Mouse (Mus musculus) liver, embryonic 15.5 days (tissue): ENCODE results near the gene Grm2. TPM values are rescaled to one million over a fixed set of nuclear protein-coding genes. Genes with fewer than 3 reads are reported as not detected.
"Not testable (repeated sequence)": the region's sequence is repeated elsewhere in the genome, so short reads cannot be mapped to it uniquely, and the experiment has no call there.

Experiments used
- ATAC-seq: fragments of 200-750 bp; cut with Nextera tagmentation; 2 replicates; pipeline ENCODE4 v1.8.0; 2017; ENCODE audit warnings: moderate number of reproducible peaks, mild to moderate bottlenecking, moderate library complexity; ENCODE audit not compliant: insufficient read depth
- H3K27ac ChIP-seq: fragments of 300-500 bp; sonication (generic); replicated peaks from 2 replicates; pipeline ENCODE4 v1.5.1; 2015; ENCODE audit warnings: mild to moderate bottlenecking, inconsistent platforms
- H3K27me3 ChIP-seq: fragments of 300-500 bp; sonication (generic); 2 replicates; pipeline ENCODE4 v1.6.1; 2015; ENCODE audit warnings: mild to moderate bottlenecking, inconsistent platforms
- H3K36me3 ChIP-seq: fragments of 300-500 bp; sonication (generic); replicated peaks from 2 replicates; pipeline ENCODE4 v1.6.1; 2015; ENCODE audit warnings: moderate library complexity, mild to moderate bottlenecking, inconsistent platforms
- H3K4me1 ChIP-seq: fragments of 300-500 bp; sonication (generic); replicated peaks from 2 replicates; pipeline ENCODE4 v1.6.1; 2015; ENCODE audit warnings: inconsistent platforms
- H3K4me2 ChIP-seq: fragments of 300-500 bp; sonication (generic); 2 replicates; pipeline ENCODE4 v1.6.1; 2015; ENCODE audit warnings: moderate library complexity, mild to moderate bottlenecking, inconsistent platforms
- H3K4me3 ChIP-seq: fragments of 300-500 bp; sonication (generic); replicated peaks from 2 replicates; pipeline ENCODE4 v1.5.1; 2015; ENCODE audit warnings: mild to moderate bottlenecking, inconsistent platforms
- H3K9ac ChIP-seq: fragments of 300-500 bp; sonication (generic); 2 replicates; pipeline ENCODE4 v1.6.1; 2015; ENCODE audit warnings: moderate library complexity, mild to moderate bottlenecking, inconsistent platforms
- H3K9me3 ChIP-seq: fragments of 300-500 bp; sonication (generic); replicated peaks from 2 replicates; pipeline ENCODE4 v1.6.1; 2016; ENCODE audit warnings: inconsistent platforms
- WGBS: fragments of 180-500 bp; shearing (Covaris S2); methylation state at CpG from one replicate; pipeline ENCODE4 v1.1.7; 2015; ENCODE audit warnings: mixed read lengths; ENCODE audit not compliant: insufficient replicate concordance; 5-methylcytosine and 5-hydroxymethylcytosine counted together
- polyA plus RNA-seq: library from polyadenylated mRNA; unstranded; fragments of >200 nt; fragmentation: Nextera tagmentation; extraction: Ambion mirVana; gene quantifications from 2 replicates; pipeline ENCODE4 v1.2.1, GENCODE M21; 2015

Gene Grm2
- polyA plus RNA-seq, 1 experiment from 2014 or later = not detected

GRCm38 (mm10) chr9:106613951-106614350 lies 41.9 kb downstream of the Grm2 start:
- H3K27ac ChIP-seq = no peak overlapping the region
- no peaks in the 10 kb centered on the region for H3K4me1 ChIP-seq
- H3K27me3 ChIP-seq = no peaks in the 10 kb centered on the region
- no peak overlapping the region for H3K9ac ChIP-seq
- no peak overlapping the region for H3K4me3 ChIP-seq
- ATAC-seq = no peak
- H3K4me2 ChIP-seq = no peak overlapping the region
- H3K36me3 ChIP-seq = no peaks in the 10 kb centered on the region
- 39% methylated on average over 2 of the region's 2 CpGs for WGBS
- no peaks in the 10 kb centered on the region for H3K9me3 ChIP-seq

DNA sequence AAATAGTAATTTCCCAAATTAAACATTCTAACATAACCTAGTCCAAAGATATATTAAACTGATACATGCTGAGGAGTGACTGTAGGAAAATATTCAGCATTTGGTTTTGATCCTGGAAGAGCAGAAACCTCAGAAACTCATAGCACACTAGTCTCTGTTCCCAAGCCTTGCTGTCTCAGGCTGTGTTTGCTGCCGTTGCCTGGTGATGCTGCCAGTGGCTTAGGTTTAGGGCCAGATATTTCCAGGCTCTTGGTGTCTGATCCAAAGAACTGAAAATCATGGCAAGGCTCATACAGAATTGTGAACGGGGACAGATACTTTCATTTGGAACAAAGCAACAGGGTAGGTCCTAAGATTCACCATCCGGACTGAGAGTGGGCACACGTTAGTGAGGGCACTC lies 45.2 kb downstream of the Grm2 start:
- Histone ChIP-seq H3K9ac (no peak overlapping the region), H3K36me3 (no peaks in the 10 kb centered on the region), H3K4me2 (no peak overlapping the region), H3K27me3 (no peaks in the 10 kb centered on the region), H3K9me3 (no peaks in the 10 kb centered on the region), H3K4me1 (no peaks in the 10 kb centered on the region), H3K27ac (no peak overlapping the region), H3K4me3 (no peak overlapping the region)
- no peak for ATAC-seq
- WGBS = 68% methylated on average over 4 of the region's 4 CpGs

- Histone ChIP-seq H3K9ac (no peak overlapping the region), H3K27me3 (no peaks in the 10 kb centered on the region), H3K4me3 (no peak overlapping the region), H3K4me2 (no peak overlapping the region), H3K9me3 (no peaks in the 10 kb centered on the region), H3K36me3 (no peaks in the 10 kb centered on the region), H3K4me1 (no peaks in the 10 kb centered on the region), H3K27ac (no peak overlapping the region)
- no peak for ATAC-seq
- WGBS = 22% methylated on average over 8 of the region's 8 CpGs
These were observed 55.3 kb downstream of the Grm2 start for GRCm38 (mm10) chr9:106600546-106600945.

- Histone ChIP-seq H3K4me3 (no peak overlapping the region), H3K27me3 (no peaks in the 10 kb centered on the region), H3K4me1 (no peaks in the 10 kb centered on the region), H3K9me3 (no peaks in the 10 kb centered on the region), H3K4me2 (no peak overlapping the region), H3K27ac (no peak overlapping the region), H3K36me3 (no peaks in the 10 kb centered on the region), H3K9ac (no peak overlapping the region)
- ATAC-seq = no peak
- WGBS = 33% methylated on average over 7 of the region's 7 CpGs
These were observed 57.4 kb downstream of the Grm2 start for GRCm38 (mm10) chr9:106598466-106598865.

GRCm38 (mm10) chr9:106595836-106596235 lies 60.0 kb downstream of the Grm2 start:
- no peaks in the 10 kb centered on the region for H3K4me1 ChIP-seq
- H3K27ac ChIP-seq = no peak overlapping the region
- no peaks in the 10 kb centered on the region for H3K27me3 ChIP-seq
- H3K4me3 ChIP-seq = no peak overlapping the region
- no peak overlapping the region for H3K9ac ChIP-seq
- 53% methylated on average over 7 of the region's 7 CpGs for WGBS
- H3K9me3 ChIP-seq = no peaks in the 10 kb centered on the region
- no peak for ATAC-seq
- no peak overlapping the region for H3K4me2 ChIP-seq
- no peaks in the 10 kb centered on the region for H3K36me3 ChIP-seq

- H3K4me3 ChIP-seq, H3K36me3 ChIP-seq, H3K27ac ChIP-seq, H3K9me3 ChIP-seq, H3K9ac ChIP-seq, H3K4me2 ChIP-seq, H3K27me3 ChIP-seq, ATAC-seq, H3K4me1 ChIP-seq: not testable (repeated sequence)
- WGBS = 38% methylated on average over 4 of the region's 4 CpGs
These were observed 60.5 kb downstream of the Grm2 start for GRCm38 (mm10) chr9:106595402-106595801.

Other genes starting within 250 kb of the Grm2 start
- 454 and 516 TPM in 2 replicates for gene Rpl29, start 226.6 kb downstream of the Grm2 start, polyA plus RNA-seq
- 32.4 and 35.5 TPM in 2 replicates for gene Acy1, start 217.8 kb downstream of the Grm2 start, polyA plus RNA-seq
- gene Abhd14b, start 208.6 kb downstream of the Grm2 start, polyA plus RNA-seq = 29.0 and 36.4 TPM in 2 replicates
- gene Abhd14a, start 208.4 kb downstream of the Grm2 start, polyA plus RNA-seq = 20.2 and 22.0 TPM in 2 replicates
- 7.4 and 9.1 TPM in 2 replicates for gene Pcbp4, start 202.8 kb downstream of the Grm2 start, polyA plus RNA-seq
- gene Gpr62, start 190.1 kb downstream of the Grm2 start, polyA plus RNA-seq = not detected in 2 replicates
- 20.8 and 24.5 TPM in 2 replicates for gene Rrp9, start 180.1 kb downstream of the Grm2 start, polyA plus RNA-seq
- 1.4 TPM in 2 replicates for gene Parp3, start 179.1 kb downstream of the Grm2 start, polyA plus RNA-seq
- gene Iqcf1, start 156.1 kb downstream of the Grm2 start, polyA plus RNA-seq = not detected in 2 replicates
- gene Iqcf5, start 141.5 kb downstream of the Grm2 start, polyA plus RNA-seq = not detected in 2 replicates
- not detected in 2 replicates for gene Iqcf3, start 94.5 kb downstream of the Grm2 start, polyA plus RNA-seq
- not detected in 2 replicates for gene Iqcf4, start 85.1 kb downstream of the Grm2 start, polyA plus RNA-seq
- gene Iqcf6, start 29.5 kb downstream of the Grm2 start, polyA plus RNA-seq = not detected in 2 replicates
- gene Tex264, start 29.8 kb upstream of the Grm2 start, polyA plus RNA-seq = 16.5 and 16.8 TPM in 2 replicates
- gene Rad54l2, start 133.1 kb upstream of the Grm2 start, polyA plus RNA-seq = 1.8 and 2.0 TPM in 2 replicates
- gene Dcaf1, start 165.8 kb upstream of the Grm2 start, polyA plus RNA-seq = 10.9 and 12.0 TPM in 2 replicates
- 2.6 and 3.1 TPM in 2 replicates for gene Rbm15b, start 231.3 kb upstream of the Grm2 start, polyA plus RNA-seq
- 135 and 152 TPM in 2 replicates for gene Manf, start 235.9 kb upstream of the Grm2 start, polyA plus RNA-seq